ENCODE assay signal across 1 mouse cellular context in the genomic region with DNA sequence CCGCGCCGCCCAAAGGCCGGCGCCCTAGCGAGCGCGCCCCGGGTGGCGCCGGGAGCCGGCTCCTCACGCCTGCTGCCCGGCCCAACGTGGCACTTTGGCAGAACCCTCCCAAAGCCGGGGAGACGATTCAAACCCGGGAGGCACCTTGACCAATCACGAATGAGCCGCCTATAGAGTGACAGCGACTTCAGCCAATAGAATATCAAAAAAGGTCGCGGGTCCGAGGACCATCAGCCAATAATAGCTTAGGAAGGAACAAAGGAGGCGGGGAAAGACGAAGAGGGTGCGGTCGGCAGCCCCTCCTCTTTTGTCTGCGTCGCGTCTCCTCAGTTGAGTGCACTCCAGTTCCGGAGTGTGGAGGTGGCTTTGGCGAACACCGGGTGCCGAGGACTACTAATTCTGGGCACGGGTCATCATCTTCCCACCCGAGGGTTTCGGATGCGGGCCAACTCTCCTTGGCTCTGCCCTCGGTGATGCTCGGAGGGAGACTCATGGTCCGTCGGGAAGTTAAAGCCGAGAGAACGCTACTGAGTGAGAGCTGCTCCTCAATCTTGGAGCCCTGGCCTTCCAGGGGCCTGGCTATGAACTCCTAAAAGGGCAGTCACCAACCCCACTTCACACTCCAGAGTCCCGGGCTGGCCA.
A peak's percentile ranks its signal among the peaks of the same experiment; 100 is the strongest.
TF ChIP-seq lines count a peak whose summit lies in the region.

A gene (minus strand): TSS at position 113 of the 642 bp plus-strand sequence.
A gene (plus strand): TSS at position 310 of the 642 bp plus-strand sequence.

TF ChIP-seq in MEL, 35 proteins besides CTCF, POLR2A, EP300 and RAD21 (continued from another document):
- TF ChIP-seq MAZ (IDR thresholded peaks at IDR 0.05; ENCODE audit: low read depth, low read length) (0 out of 2 replicates have a peak, but pooled peaks have one; percentile 53), MAX (IDR thresholded peaks at IDR 0.05; ENCODE audit: low read length) (peak; percentile 65; the same call in 1 of the 2 replicates), USF1 (IDR thresholded peaks at IDR 0.05; ENCODE audit: low read depth, low read length) (no peak), ELF1 (IDR thresholded peaks at IDR 0.05; ENCODE audit: low read depth, low read length) (peak; percentile 58), ZC3H11A (IDR thresholded peaks at IDR 0.05; ENCODE audit: low read depth, low read length) (no peak), NELFE (IDR thresholded peaks at IDR 0.05; ENCODE audit: low read depth, low read length) (peak; percentile 93), TCF12 (IDR thresholded peaks at IDR 0.05; ENCODE audit: low read depth, low read length) (peak; percentile 42), RCOR1 (IDR thresholded peaks at IDR 0.05; ENCODE audit: low read depth, low read length) (no peak), POLR2AphosphoS2 (IDR thresholded peaks at IDR 0.05; ENCODE audit: low read length) (peak; percentile 82), BHLHE40 (IDR thresholded peaks at IDR 0.05; ENCODE audit: borderline replicate concordance, low read depth, low read length) (no peak), TBP (IDR thresholded peaks at IDR 0.05; ENCODE audit: low read depth, low read length) (peak; percentile 85), KAT2A (conservative IDR thresholded peaks at IDR 0.05; ENCODE audit: low read depth, low read length) (no peak; the same call in 1 of the 2 replicates)
